Comparison of ENCODE assay signal across 20 mouse cellular contexts in the genomic region with DNA sequence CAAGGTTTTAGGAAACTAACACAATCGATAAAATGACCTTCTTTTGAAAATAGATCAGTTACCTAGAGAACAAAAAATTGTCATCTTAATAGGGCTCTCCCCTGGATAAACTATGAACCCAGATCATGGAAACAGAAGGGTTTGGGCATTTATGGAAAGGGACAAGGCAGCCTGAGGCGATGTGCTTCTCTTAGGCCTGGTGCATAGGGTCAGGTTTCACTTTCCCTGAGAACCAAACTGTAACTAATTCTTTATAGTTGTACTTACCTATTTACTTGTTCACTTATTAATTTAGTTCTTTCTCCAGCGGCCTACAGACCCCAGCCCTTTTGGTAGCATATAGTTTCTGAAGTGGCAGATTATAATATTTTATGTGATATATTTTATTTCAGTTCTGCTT. TPM values are rescaled to one million over a fixed set of nuclear protein-coding genes. Genes with fewer than 3 reads are reported as not detected.
"Had no signal": no experiment of that assay in that cellular context is flagged by ENCODE, and none has a peak within 500 bp of the region (broad histone marks: within the 10 kb centered on the region; RNA-seq: fewer than 3 reads in every experiment).

No protein-coding gene starts in this region.

- H3K9ac ChIP-seq: liver, embryonic 12.5 days; liver, embryonic 15.5 days; lung, embryonic 15.5 days; midbrain, embryonic 13.5 days; neural tube, embryonic 13.5 days had no signal

- ATAC-seq: liver, embryonic 12.5 days; midbrain, embryonic 13.5 days; midbrain, embryonic 16.5 days had no signal

- H3K4me2 ChIP-seq: liver, embryonic 12.5 days; liver, embryonic 15.5 days; lung, embryonic 15.5 days; midbrain, embryonic 13.5 days; neural tube, embryonic 13.5 days had no signal

- H3K4me1 ChIP-seq: liver, embryonic 12.5 days; liver, embryonic 15.5 days; lung, embryonic 15.5 days; megakaryocyte, embryonic 14.5 days; midbrain, embryonic 10.5 days; midbrain, embryonic 13.5 days; neural tube, embryonic 13.5 days had no signal

- H3K4me3 ChIP-seq: left cerebral cortex, adult 2 months; liver, embryonic 12.5 days; liver, embryonic 15.5 days; lung, embryonic 15.5 days; megakaryocyte, embryonic 14.5 days; midbrain, embryonic 10.5 days; midbrain, embryonic 13.5 days; myocyte; neural tube, embryonic 13.5 days had no signal

- DNase-seq: kidney, postnatal 10 days; layer of hippocampus, postnatal 36 days; lung, adult 18-20 months; lung, postnatal 10 days; lung, postnatal 36 days; retina, postnatal 1 day; right cerebral cortex, postnatal 25 days; thymus, adult 18-20 months; thymus, postnatal 4 days had no signal

- H3K27ac ChIP-seq: left cerebral cortex, adult 2 months; liver, embryonic 12.5 days; liver, embryonic 15.5 days; lung, embryonic 15.5 days; midbrain, embryonic 10.5 days; midbrain, embryonic 13.5 days; neural tube, embryonic 13.5 days had no signal

- H3K9me3 ChIP-seq: liver, embryonic 12.5 days; liver, embryonic 15.5 days; lung, embryonic 15.5 days; midbrain, embryonic 10.5 days; midbrain, embryonic 13.5 days; neural tube, embryonic 13.5 days had no signal

- H3K27me3 ChIP-seq: liver, embryonic 12.5 days; liver, embryonic 15.5 days; lung, embryonic 15.5 days; megakaryocyte, embryonic 14.5 days; midbrain, embryonic 13.5 days; neural tube, embryonic 13.5 days had no signal

- H3K36me3 ChIP-seq: liver, embryonic 12.5 days; liver, embryonic 15.5 days; lung, embryonic 15.5 days; midbrain, embryonic 10.5 days; midbrain, embryonic 13.5 days; neural tube, embryonic 13.5 days had no signal

RNA-seq across cellular contexts. Expression of gene Vnn3, which starts 14.1 kb away (rescaled TPM):
- polyA plus RNA-seq: limb, embryonic 11.5 days; liver, embryonic 12.5 days; midbrain, embryonic 10.5 days; midbrain, embryonic 13.5 days; midbrain, embryonic 16.5 days; myocyte; neural tube, embryonic 13.5 days had no signal

RNA-seq across cellular contexts. Expression of gene Vnn1, which starts 57.4 kb away (rescaled TPM):
- polyA plus RNA-seq: myocyte; neural tube, embryonic 13.5 days had no signal
